Mouse (Mus musculus) small intestine, adult 2 months (tissue): ENCODE results near the gene Ahrr.
A peak's percentile ranks its signal among the peaks of the same experiment; 100 is the strongest.

Source experiments
- CTCF ChIP-seq: fragments of 200-500 bp; IDR thresholded peaks from 2 replicates; pipeline ENCODE4 v1.5.1; 2012; ENCODE audit warnings: low read depth, mild to moderate bottlenecking, control low read depth, inconsistent platforms, low read length, moderate library complexity, mixed read lengths; ENCODE audit not compliant: insufficient replicate concordance, insufficient read length; ENCODE audit errors: extremely low read depth
- POLR2A ChIP-seq: fragments of 200-500 bp; IDR thresholded peaks from 2 replicates; pipeline ENCODE4 v1.6.1; 2012; ENCODE audit warnings: low read depth, mild to moderate bottlenecking, control low read depth, inconsistent platforms, low read length, moderate library complexity

- peak; percentile 82; the same call in 1 of the 2 replicates for TF ChIP-seq POLR2A
- no peak for TF ChIP-seq CTCF
Observed at GRCm38 (mm10) chr13:74317170-74317849, 25.2 kb upstream of the Ahrr start, which contains the start of gene Pdcd6.
